Mouse (Mus musculus): ENCODE data around the gene Gabpb1. TPM values are rescaled to one million over a fixed set of nuclear protein-coding genes. Genes with fewer than 3 reads are reported as not detected.

Gene Gabpb1
- polyA plus RNA-seq, 1 experiment from 2014 or later: 13.8 TPM

DNA sequence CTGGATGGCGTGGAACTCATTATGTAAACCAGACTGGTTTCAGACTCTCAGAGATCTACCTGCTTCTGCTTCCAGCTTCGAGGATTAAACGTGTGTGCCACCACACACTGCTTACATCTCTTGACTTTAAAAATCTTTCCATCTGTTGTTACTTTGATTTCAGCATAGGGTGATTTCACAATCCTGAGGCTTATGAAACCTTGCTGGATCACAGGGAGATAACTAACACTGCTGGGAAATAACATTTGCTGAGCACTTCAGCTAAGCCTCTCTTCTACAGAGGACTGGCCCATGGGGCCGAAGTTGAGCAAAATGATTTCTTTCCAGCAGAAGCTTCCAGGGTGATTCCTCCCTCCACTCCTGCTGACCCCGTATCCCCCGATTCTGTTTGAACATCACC lies 19.1 kb upstream of the Gabpb1 start:
- ATAC-seq: no peak
- Histone ChIP-seq H3K27ac (ENCODE audit: low read depth, low read length) (no peak overlapping the region), H3K9me3 (ENCODE audit: control insufficient read depth) (no peaks in the 10 kb centered on the region), H3K36me3 (ENCODE audit: control insufficient read depth, insufficient read depth) (no peaks in the 10 kb centered on the region), H3K4me1 (replicated peaks; ENCODE audit: control insufficient read depth, insufficient read depth, low read length) (no peaks in the 10 kb centered on the region), H3K27me3 (replicated peaks; ENCODE audit: control insufficient read depth, insufficient read depth, low read length) (no peaks in the 10 kb centered on the region), H3K4me3 (ENCODE audit: low read depth, low read length) (no peak overlapping the region), H3K9ac (ENCODE audit: low read depth, low read length) (no peak overlapping the region), H3K4me2 (replicated peaks; ENCODE audit: low read depth) (no peak overlapping the region)
- no peak for TF ChIP-seq CTCF (IDR thresholded peaks at IDR 0.05; ENCODE audit: low read depth)
- 83% methylated on average over 6 of the region's 6 CpGs for WGBS

DNA sequence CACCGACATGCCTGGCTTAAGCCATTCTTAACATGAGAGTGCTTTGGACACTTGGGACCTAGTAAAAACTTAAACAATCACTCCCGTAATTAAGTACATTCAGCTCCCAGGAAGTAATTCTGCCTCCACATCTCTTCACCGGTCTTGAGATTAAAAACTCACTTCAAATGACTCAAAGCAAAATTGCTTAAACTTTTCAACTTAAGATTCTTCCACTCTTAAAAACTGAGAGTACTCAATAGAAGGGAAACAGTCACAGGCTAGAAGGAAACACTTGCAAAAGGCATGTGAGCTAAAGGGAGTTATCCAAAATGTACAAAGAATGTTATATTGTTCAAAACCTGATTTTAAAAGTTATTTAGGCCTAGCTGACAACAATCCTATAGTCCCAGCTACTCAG lies 15.2 kb upstream of the Gabpb1 start:
- 79% methylated on average over 3 of the region's 3 CpGs for WGBS
- Histone ChIP-seq H3K27ac (ENCODE audit: low read depth, low read length) (no peak overlapping the region), H3K4me2 (replicated peaks; ENCODE audit: low read depth) (no peak overlapping the region), H3K9ac (ENCODE audit: low read depth, low read length) (no peak overlapping the region), H3K9me3 (ENCODE audit: control insufficient read depth) (no peaks in the 10 kb centered on the region), H3K36me3 (ENCODE audit: control insufficient read depth, insufficient read depth) (no peaks in the 10 kb centered on the region), H3K27me3 (replicated peaks; ENCODE audit: control insufficient read depth, insufficient read depth, low read length) (no peaks in the 10 kb centered on the region), H3K4me3 (ENCODE audit: low read depth, low read length) (no peak overlapping the region), H3K4me1 (replicated peaks; ENCODE audit: control insufficient read depth, insufficient read depth, low read length) (no peaks in the 10 kb centered on the region)
- TF ChIP-seq CTCF (IDR thresholded peaks at IDR 0.05; ENCODE audit: low read depth): no peak
- ATAC-seq: no peak

DNA sequence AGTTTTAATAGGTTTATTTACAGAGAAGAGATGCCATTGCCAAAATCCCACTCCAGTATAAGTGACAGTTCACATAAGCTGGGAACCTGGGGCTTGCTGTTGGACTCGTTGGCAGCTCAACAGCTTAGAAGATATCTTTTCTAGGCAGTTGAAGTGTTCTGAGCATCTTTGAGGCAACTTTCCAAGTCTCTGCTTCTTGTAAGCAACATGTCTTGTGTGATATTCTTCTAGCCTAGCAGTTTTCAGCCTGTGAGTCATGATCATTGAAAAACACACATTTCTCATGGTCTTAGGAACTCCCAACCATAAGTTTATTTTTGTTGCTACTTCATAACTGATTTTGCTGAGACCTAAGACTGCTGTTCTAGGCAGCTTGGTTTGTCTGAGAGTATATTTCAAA lies 6.8 kb upstream of the Gabpb1 start:
- Histone ChIP-seq H3K27me3 (replicated peaks; ENCODE audit: control insufficient read depth, insufficient read depth, low read length) (no peaks in the 10 kb centered on the region), H3K4me3 (ENCODE audit: low read depth, low read length) (no peak overlapping the region), H3K27ac (ENCODE audit: low read depth, low read length) (no peak overlapping the region), H3K4me1 (replicated peaks; ENCODE audit: control insufficient read depth, insufficient read depth, low read length) (no peaks in the 10 kb centered on the region), H3K9me3 (ENCODE audit: control insufficient read depth) (no peaks in the 10 kb centered on the region), H3K9ac (ENCODE audit: low read depth, low read length) (no peak overlapping the region), H3K36me3 (ENCODE audit: control insufficient read depth, insufficient read depth) (no peaks in the 10 kb centered on the region), H3K4me2 (replicated peaks; ENCODE audit: low read depth) (no peak overlapping the region)
- 77% methylated on average over 1 of the region's 1 CpGs for WGBS
- TF ChIP-seq CTCF (IDR thresholded peaks at IDR 0.05; ENCODE audit: low read depth): no peak
- ATAC-seq: no peak

DNA sequence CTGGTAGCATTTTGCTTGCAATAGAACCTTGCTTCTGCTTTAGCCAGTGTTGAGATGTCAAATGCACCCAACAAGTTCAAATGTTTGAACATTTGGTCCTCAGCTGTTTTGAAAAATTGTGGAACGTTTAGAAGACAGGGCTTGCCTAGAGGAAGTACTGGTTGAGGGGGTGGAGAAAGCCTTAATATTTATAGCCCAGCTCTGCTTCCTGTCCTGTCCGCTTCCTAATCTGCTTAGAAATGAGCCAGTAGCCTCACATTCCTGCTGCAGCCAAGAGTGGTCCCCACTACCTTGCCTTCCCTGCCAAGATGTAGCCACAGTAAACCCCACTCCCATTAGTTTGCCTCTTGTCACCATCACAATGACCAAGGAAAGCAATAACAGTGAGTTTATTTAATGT lies 6.2 kb upstream of the Gabpb1 start:
- Histone ChIP-seq H3K9ac (ENCODE audit: low read depth, low read length) (no peak overlapping the region), H3K9me3 (ENCODE audit: control insufficient read depth) (no peaks in the 10 kb centered on the region), H3K36me3 (ENCODE audit: control insufficient read depth, insufficient read depth) (no peaks in the 10 kb centered on the region), H3K4me1 (replicated peaks; ENCODE audit: control insufficient read depth, insufficient read depth, low read length) (no peaks in the 10 kb centered on the region), H3K4me2 (replicated peaks; ENCODE audit: low read depth) (no peak overlapping the region), H3K27me3 (replicated peaks; ENCODE audit: control insufficient read depth, insufficient read depth, low read length) (no peaks in the 10 kb centered on the region), H3K4me3 (ENCODE audit: low read depth, low read length) (no peak overlapping the region), H3K27ac (ENCODE audit: low read depth, low read length) (0 out of 2 replicates have a peak overlapping the region, but pooled peaks have one; percentile 17)
- WGBS: 57% methylated on average over 2 of the region's 2 CpGs
- TF ChIP-seq CTCF (IDR thresholded peaks at IDR 0.05; ENCODE audit: low read depth): no peak
- ATAC-seq: no peak

- no peaks in the 10 kb centered on the region for H3K9me3 ChIP-seq (ENCODE audit: control insufficient read depth)
- H3K9ac ChIP-seq (ENCODE audit: low read depth, low read length): no peak overlapping the region
- no peak overlapping the region for H3K4me2 ChIP-seq (replicated peaks; ENCODE audit: low read depth)
- 90% methylated on average over 1 of the region's 1 CpGs for WGBS
- H3K27me3 ChIP-seq (replicated peaks; ENCODE audit: control insufficient read depth, insufficient read depth, low read length): no peaks in the 10 kb centered on the region
- peaks cover 7% of the 10 kb centered on the region for H3K4me1 ChIP-seq (replicated peaks; ENCODE audit: control insufficient read depth, insufficient read depth, low read length)
- H3K27ac ChIP-seq (ENCODE audit: low read depth, low read length): no peak overlapping the region
- no peaks in the 10 kb centered on the region for H3K36me3 ChIP-seq (ENCODE audit: control insufficient read depth, insufficient read depth)
- H3K4me3 ChIP-seq (ENCODE audit: low read depth, low read length): no peak overlapping the region
- no peak for TF ChIP-seq CTCF (IDR thresholded peaks at IDR 0.05; ENCODE audit: low read depth)
- ATAC-seq: no peak
These were observed 1.2 kb upstream of the Gabpb1 start for GRCm38 (mm10) chr2:126677366-126677765.

DNA sequence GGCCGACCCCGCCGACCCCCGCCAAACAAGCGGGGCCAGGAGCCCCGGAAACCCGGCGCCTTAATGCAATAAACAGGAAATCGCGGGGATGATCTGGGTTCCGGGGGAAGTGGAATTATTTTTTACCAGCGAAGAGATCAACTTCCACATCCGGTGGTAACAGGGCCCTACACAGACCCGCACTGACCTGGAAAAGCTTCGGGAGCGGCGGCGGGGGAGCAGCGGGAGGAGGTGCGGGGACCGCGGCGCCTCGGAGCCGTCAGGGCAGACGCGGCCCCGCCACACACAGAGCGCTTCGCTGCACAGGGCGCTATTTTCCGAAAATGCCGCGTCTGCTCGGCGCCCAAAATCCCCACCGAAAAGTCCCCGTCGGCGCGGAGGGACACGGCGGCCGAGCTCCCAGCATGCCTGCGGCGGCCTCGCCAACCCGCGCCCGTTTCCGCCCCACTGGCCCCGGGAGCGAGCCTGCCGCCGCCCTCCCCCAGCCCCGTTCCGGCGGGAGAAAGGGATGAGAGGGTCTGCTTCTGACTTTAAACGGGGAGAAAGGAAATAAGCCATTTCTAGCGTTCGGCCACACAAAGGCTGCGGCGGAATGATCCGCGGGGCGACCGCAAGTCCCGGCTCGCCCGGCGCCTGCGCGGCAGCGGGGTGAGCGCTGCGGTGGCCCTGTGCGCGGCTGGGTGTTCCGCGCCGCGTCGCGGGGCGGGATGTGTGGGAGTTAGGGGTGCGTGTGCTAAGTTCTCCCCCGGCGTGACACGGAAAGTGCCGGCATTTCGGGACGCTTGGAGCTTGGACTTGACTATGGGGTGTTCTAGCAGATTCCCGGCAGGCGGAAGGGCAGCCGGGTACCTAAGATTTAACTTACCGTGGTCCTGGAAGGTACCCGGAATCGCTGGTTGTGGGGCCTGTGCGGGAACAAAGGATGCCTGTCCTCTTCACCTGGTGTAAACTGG lies 692 bp downstream of the Gabpb1 start:
- Histone ChIP-seq H3K9ac (ENCODE audit: low read depth, low read length) (peak overlapping the region; percentile 100), H3K36me3 (ENCODE audit: control insufficient read depth, insufficient read depth) (no peaks in the 10 kb centered on the region), H3K4me3 (ENCODE audit: low read depth, low read length) (peak overlapping the region; percentile 93), H3K4me2 (replicated peaks; ENCODE audit: low read depth) (peak overlapping the region; percentile 76), H3K27me3 (replicated peaks; ENCODE audit: control insufficient read depth, insufficient read depth, low read length) (no peaks in the 10 kb centered on the region), H3K9me3 (ENCODE audit: control insufficient read depth) (no peaks in the 10 kb centered on the region), H3K27ac (ENCODE audit: low read depth, low read length) (peak overlapping the region; percentile 99), H3K4me1 (replicated peaks; ENCODE audit: control insufficient read depth, insufficient read depth, low read length) (peaks cover 8% of the 10 kb centered on the region)
- under 1% methylated on average over 99 of the region's 99 CpGs for WGBS
- 0 out of 2 replicates have a peak, but pooled peaks have one; percentile 2 for TF ChIP-seq CTCF (IDR thresholded peaks at IDR 0.05; ENCODE audit: low read depth)
- ATAC-seq: peak; percentile 88
